Mouse (Mus musculus): Measurements from ENCODE around the gene Cryzl1. TPM values are rescaled to one million over a fixed set of nuclear protein-coding genes. Genes with fewer than 3 reads are reported as not detected.

The Cryzl1 gene
- polyA plus RNA-seq, 1 experiment, result 21.7 TPM

- no peak overlapping the region for H3K4me3 ChIP-seq (ENCODE audit: control insufficient read depth, insufficient read depth, low read length)
- no peak overlapping the region for H3K27ac ChIP-seq (ENCODE audit: control insufficient read depth, insufficient read depth, low read length)
- no peaks in the 10 kb centered on the region for H3K36me3 ChIP-seq (ENCODE audit: control insufficient read depth, insufficient read depth, low read length)
- H3K4me1 ChIP-seq (replicated peaks; ENCODE audit: control insufficient read depth, insufficient read depth, low read length), result no peaks in the 10 kb centered on the region
- no peak for DNase-seq
- H3K27me3 ChIP-seq (ENCODE audit: control insufficient read depth, insufficient read depth, low read length), result no peaks in the 10 kb centered on the region
- 86% methylated on average over 11 of the region's 11 CpGs for WGBS
- no peak for TF ChIP-seq CTCF (IDR thresholded peaks at IDR 0.05; ENCODE audit: borderline replicate concordance, control insufficient read depth, extremely low read depth, insufficient read depth, low read length, poor library complexity)
- TF ChIP-seq POLR2A (IDR thresholded peaks at IDR 0.05; ENCODE audit: control insufficient read depth, extremely low read depth, insufficient read depth, low read length, poor library complexity), result no peak
Measured at GRCm38 (mm10) chr16:91767165-91767701, 38.5 kb upstream of the Cryzl1 start.

DNA sequence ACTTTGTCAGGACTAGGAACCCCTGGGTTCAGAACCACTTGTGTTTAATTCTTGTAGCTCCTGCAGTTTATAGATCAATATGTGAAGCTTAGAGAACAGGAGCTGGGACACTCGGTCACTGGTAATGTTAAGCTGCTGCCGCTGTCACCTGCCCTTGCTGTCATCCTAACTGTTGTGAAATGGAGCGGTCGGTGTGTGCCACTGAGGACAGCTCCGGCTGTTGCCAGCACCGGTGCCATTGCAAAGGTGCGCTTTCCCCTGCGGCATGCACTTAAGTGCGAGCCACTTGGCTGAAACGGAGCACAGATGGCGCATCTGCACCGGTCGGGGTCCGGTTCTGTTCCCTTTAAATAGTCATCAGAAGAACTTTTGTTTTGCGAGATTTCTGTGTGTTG lies 37.0 kb upstream of the Cryzl1 start:
- DNase-seq, result no peak
- no peaks in the 10 kb centered on the region for H3K36me3 ChIP-seq (ENCODE audit: control insufficient read depth, insufficient read depth, low read length)
- H3K27me3 ChIP-seq (ENCODE audit: control insufficient read depth, insufficient read depth, low read length), result no peaks in the 10 kb centered on the region
- TF ChIP-seq POLR2A (IDR thresholded peaks at IDR 0.05; ENCODE audit: control insufficient read depth, extremely low read depth, insufficient read depth, low read length, poor library complexity) (no peak), CTCF (IDR thresholded peaks at IDR 0.05; ENCODE audit: borderline replicate concordance, control insufficient read depth, extremely low read depth, insufficient read depth, low read length, poor library complexity) (no peak)
- no peak overlapping the region for H3K27ac ChIP-seq (ENCODE audit: control insufficient read depth, insufficient read depth, low read length)
- WGBS, result 98% methylated on average over 15 of the region's 15 CpGs
- H3K4me3 ChIP-seq (ENCODE audit: control insufficient read depth, insufficient read depth, low read length), result no peak overlapping the region
- no peaks in the 10 kb centered on the region for H3K4me1 ChIP-seq (replicated peaks; ENCODE audit: control insufficient read depth, insufficient read depth, low read length)

GRCm38 (mm10) chr16:91765121-91765815 lies 36.5 kb upstream of the Cryzl1 start:
- Histone ChIP-seq H3K27me3 (ENCODE audit: control insufficient read depth, insufficient read depth, low read length) (no peaks in the 10 kb centered on the region), H3K4me3 (ENCODE audit: control insufficient read depth, insufficient read depth, low read length) (no peak overlapping the region), H3K27ac (ENCODE audit: control insufficient read depth, insufficient read depth, low read length) (no peak overlapping the region), H3K4me1 (replicated peaks; ENCODE audit: control insufficient read depth, insufficient read depth, low read length) (no peaks in the 10 kb centered on the region), H3K36me3 (ENCODE audit: control insufficient read depth, insufficient read depth, low read length) (no peaks in the 10 kb centered on the region)
- DNase-seq, result no peak
- 96% methylated on average over 15 of the region's 15 CpGs for WGBS
- TF ChIP-seq POLR2A (IDR thresholded peaks at IDR 0.05; ENCODE audit: control insufficient read depth, extremely low read depth, insufficient read depth, low read length, poor library complexity) (no peak), CTCF (IDR thresholded peaks at IDR 0.05; ENCODE audit: borderline replicate concordance, control insufficient read depth, extremely low read depth, insufficient read depth, low read length, poor library complexity) (no peak)

DNA sequence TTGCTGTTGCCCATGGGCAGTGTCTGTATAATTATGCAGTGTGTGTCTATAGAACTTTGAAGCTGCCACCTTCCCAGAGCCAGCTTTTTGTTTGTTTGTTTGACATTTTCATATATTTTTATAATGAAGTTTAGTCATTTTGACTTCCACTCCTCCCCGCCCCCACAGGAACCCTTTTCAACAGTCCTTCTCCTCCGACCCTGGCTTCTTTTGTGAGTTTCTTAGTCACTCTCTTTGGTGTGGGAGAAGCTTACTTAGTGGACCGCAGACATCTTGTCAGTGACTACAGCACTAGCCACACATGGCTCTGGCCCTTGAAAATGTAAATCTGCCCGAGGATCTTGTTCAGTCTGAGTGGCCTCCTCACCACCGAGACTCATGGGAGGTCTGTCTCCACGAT lies 35.6 kb upstream of the Cryzl1 start:
- 84% methylated on average over 6 of the region's 6 CpGs for WGBS
- H3K4me3 ChIP-seq (ENCODE audit: control insufficient read depth, insufficient read depth, low read length), result no peak overlapping the region
- H3K4me1 ChIP-seq (replicated peaks; ENCODE audit: control insufficient read depth, insufficient read depth, low read length), result no peaks in the 10 kb centered on the region
- no peaks in the 10 kb centered on the region for H3K27me3 ChIP-seq (ENCODE audit: control insufficient read depth, insufficient read depth, low read length)
- no peak for DNase-seq
- no peak overlapping the region for H3K27ac ChIP-seq (ENCODE audit: control insufficient read depth, insufficient read depth, low read length)
- TF ChIP-seq POLR2A (IDR thresholded peaks at IDR 0.05; ENCODE audit: control insufficient read depth, extremely low read depth, insufficient read depth, low read length, poor library complexity), result no peak
- no peak for TF ChIP-seq CTCF (IDR thresholded peaks at IDR 0.05; ENCODE audit: borderline replicate concordance, control insufficient read depth, extremely low read depth, insufficient read depth, low read length, poor library complexity)
- H3K36me3 ChIP-seq (ENCODE audit: control insufficient read depth, insufficient read depth, low read length), result no peaks in the 10 kb centered on the region

GRCm38 (mm10) chr16:91763975-91764374 lies 35.2 kb upstream of the Cryzl1 start:
- no peak for TF ChIP-seq CTCF (IDR thresholded peaks at IDR 0.05; ENCODE audit: borderline replicate concordance, control insufficient read depth, extremely low read depth, insufficient read depth, low read length, poor library complexity)
- TF ChIP-seq POLR2A (IDR thresholded peaks at IDR 0.05; ENCODE audit: control insufficient read depth, extremely low read depth, insufficient read depth, low read length, poor library complexity), result no peak
- DNase-seq, result no peak
- WGBS, result 69% methylated on average over 6 of the region's 6 CpGs
- H3K4me1 ChIP-seq (replicated peaks; ENCODE audit: control insufficient read depth, insufficient read depth, low read length), result no peaks in the 10 kb centered on the region
- no peaks in the 10 kb centered on the region for H3K27me3 ChIP-seq (ENCODE audit: control insufficient read depth, insufficient read depth, low read length)
- H3K4me3 ChIP-seq (ENCODE audit: control insufficient read depth, insufficient read depth, low read length), result no peak overlapping the region
- no peaks in the 10 kb centered on the region for H3K36me3 ChIP-seq (ENCODE audit: control insufficient read depth, insufficient read depth, low read length)
- no peak overlapping the region for H3K27ac ChIP-seq (ENCODE audit: control insufficient read depth, insufficient read depth, low read length)

DNA sequence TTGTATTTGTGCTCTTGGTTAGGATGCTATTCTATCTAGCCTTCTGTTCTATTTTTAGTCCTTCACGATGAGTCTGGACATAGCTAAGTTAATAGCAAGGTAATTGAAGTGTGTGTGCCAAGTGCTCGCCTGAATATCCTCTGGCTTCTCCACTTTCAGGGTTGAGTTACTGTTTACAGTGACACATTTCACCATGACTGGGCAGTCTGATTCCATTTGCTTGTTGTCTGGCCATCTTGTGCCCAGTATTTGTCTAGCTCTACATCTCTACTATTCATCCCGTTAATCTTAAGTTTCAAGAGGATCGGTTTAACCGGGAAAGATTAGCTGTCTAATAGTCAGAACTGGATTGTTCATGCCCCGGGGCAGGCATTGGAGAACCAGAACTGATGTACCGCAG lies 33.7 kb upstream of the Cryzl1 start:
- H3K27ac ChIP-seq (ENCODE audit: control insufficient read depth, insufficient read depth, low read length), result no peak overlapping the region
- no peak for DNase-seq
- H3K4me1 ChIP-seq (replicated peaks; ENCODE audit: control insufficient read depth, insufficient read depth, low read length), result no peaks in the 10 kb centered on the region
- no peak overlapping the region for H3K4me3 ChIP-seq (ENCODE audit: control insufficient read depth, insufficient read depth, low read length)
- no peaks in the 10 kb centered on the region for H3K27me3 ChIP-seq (ENCODE audit: control insufficient read depth, insufficient read depth, low read length)
- WGBS, result 89% methylated on average over 7 of the region's 7 CpGs
- H3K36me3 ChIP-seq (ENCODE audit: control insufficient read depth, insufficient read depth, low read length), result no peaks in the 10 kb centered on the region
- TF ChIP-seq POLR2A (IDR thresholded peaks at IDR 0.05; ENCODE audit: control insufficient read depth, extremely low read depth, insufficient read depth, low read length, poor library complexity) (no peak), CTCF (IDR thresholded peaks at IDR 0.05; ENCODE audit: borderline replicate concordance, control insufficient read depth, extremely low read depth, insufficient read depth, low read length, poor library complexity) (no peak)

Measured in thymus, adult 2 months (tissue).